Mouse (Mus musculus) CH12.LX (cell line): ENCODE results near the gene Spats2. TPM values are rescaled to one million over a fixed set of nuclear protein-coding genes. Genes with fewer than 3 reads are reported as not detected.

Experiments used
- DNase-seq: peaks from one replicate; pipeline ENCODE4 v3.0.0-alpha.2; 2013; ENCODE audit errors: extremely low read depth
- H3K27ac ChIP-seq: 2 replicates; pipeline ENCODE4 v1.5.1; 2012; ENCODE audit warnings: low read depth, mild to moderate bottlenecking, control low read depth, moderate library complexity; ENCODE audit not compliant: insufficient read depth
- H3K27me3 ChIP-seq: replicated peaks from 2 replicates; pipeline ENCODE3; 2012; ENCODE audit warnings: inconsistent platforms
- H3K36me3 ChIP-seq, 2 experiments: replicated peaks in 1 of 2; 2 replicates each; pipeline versions ENCODE3 to v1.6.1; 2012; ENCODE audit warnings: inconsistent platforms in 1 of 2, low read length in 1 of 2, mild to moderate bottlenecking in 1 of 2, mixed read lengths in 1 of 2, moderate library complexity in 1 of 2; ENCODE audit not compliant: control insufficient read depth in 1 of 2, insufficient read depth in 1 of 2
- H3K4me1 ChIP-seq, 2 experiments: 2 replicates each; pipeline ENCODE4 v1.6.1; 2012; ENCODE audit warnings: inconsistent platforms in 1 of 2, moderate library complexity in 1 of 2; ENCODE audit not compliant: insufficient read depth in 2 of 2, control insufficient read depth in 1 of 2
- H3K4me2 ChIP-seq: 2 replicates; pipeline ENCODE4 v1.6.1; 2012; ENCODE audit warnings: low read depth, mild to moderate bottlenecking, control low read depth; ENCODE audit not compliant: poor library complexity, insufficient read depth, severe bottlenecking
- H3K4me3 ChIP-seq, 3 experiments: fragments of 150-350 bp in 1 of 3; sonication (generic) in 1 of 3; replicated peaks in 1 of 3; 2 replicates each; pipeline versions ENCODE3 to v1.5.1; 2011 to 2012; ENCODE audit warnings: low read depth in 2 of 3, low read length in 2 of 3, mild to moderate bottlenecking in 2 of 3, moderate library complexity in 2 of 3, control low read depth in 1 of 3, improper control_type of control experiment in 1 of 3, inconsistent platforms in 1 of 3, mixed read lengths in 1 of 3; ENCODE audit not compliant: poor library complexity in 1 of 3
- H3K79me2 ChIP-seq: replicated peaks from 2 replicates; pipeline ENCODE4 v1.6.1; 2012; ENCODE audit warnings: mild to moderate bottlenecking, moderate library complexity; ENCODE audit not compliant: control insufficient read depth, poor library complexity, insufficient read depth, severe bottlenecking; ENCODE audit errors: extremely low read depth
- H3K9ac ChIP-seq: 2 replicates; pipeline ENCODE4 v1.6.1; 2012; ENCODE audit warnings: low read depth, mild to moderate bottlenecking, control low read depth, moderate library complexity; ENCODE audit not compliant: insufficient read depth
- H3K9me3 ChIP-seq: replicated peaks from 2 replicates; pipeline ENCODE3; 2012; ENCODE audit warnings: low read length, inconsistent platforms, mixed read lengths
- CHD2 ChIP-seq: IDR thresholded peaks from 2 replicates; pipeline ENCODE4 v1.6.1; 2011; ENCODE audit warnings: low read length, improper control_type of control experiment
- CTCF ChIP-seq, 2 experiments: IDR thresholded peaks in 1 of 2; conservative IDR thresholded peaks in 1 of 2; 2 replicates each; pipeline ENCODE4 v1.5.1; 2011 to 2012; ENCODE audit warnings: low read depth in 2 of 2, low read length in 2 of 2, improper control_type of control experiment in 1 of 2, inconsistent platforms in 1 of 2, mild to moderate bottlenecking in 1 of 2, moderate library complexity in 1 of 2
- E2F4 ChIP-seq: IDR thresholded peaks from 2 replicates; pipeline ENCODE4 v1.6.1; 2011; ENCODE audit warnings: low read depth, low read length, improper control_type of control experiment; ENCODE audit not compliant: insufficient replicate concordance
- EP300 ChIP-seq: IDR thresholded peaks from 2 replicates; pipeline ENCODE4 v1.6.1; 2011; ENCODE audit warnings: low read length, improper control_type of control experiment
- ETS1 ChIP-seq: conservative IDR thresholded peaks from 2 replicates; pipeline ENCODE4 v1.6.1; 2012; ENCODE audit warnings: low read depth, mild to moderate bottlenecking, inconsistent platforms, low read length, improper control_type of control experiment, moderate library complexity
- GABPA ChIP-seq: IDR thresholded peaks from 2 replicates; pipeline ENCODE4 v1.6.1; 2012; ENCODE audit warnings: low read depth, low read length, improper control_type of control experiment, inconsistent platforms; ENCODE audit not compliant: insufficient replicate concordance
- JUN ChIP-seq: IDR thresholded peaks from 2 replicates; pipeline ENCODE4 v1.6.1; 2011; ENCODE audit warnings: low read depth, mild to moderate bottlenecking, low read length, improper control_type of control experiment, moderate library complexity; ENCODE audit not compliant: insufficient read depth
- JUND ChIP-seq: conservative IDR thresholded peaks from 2 replicates; pipeline ENCODE4 v1.6.1; 2011; ENCODE audit warnings: low read depth, low read length, improper control_type of control experiment
- KAT2A ChIP-seq: IDR thresholded peaks from 2 replicates; pipeline ENCODE4 v1.6.1; 2012; ENCODE audit warnings: low read length, improper control_type of control experiment, inconsistent platforms; ENCODE audit not compliant: insufficient replicate concordance
- MAX ChIP-seq: IDR thresholded peaks from 2 replicates; pipeline ENCODE4 v1.6.1; 2011; ENCODE audit warnings: low read length, improper control_type of control experiment
- MXI1 ChIP-seq: IDR thresholded peaks from 2 replicates; pipeline ENCODE4 v1.6.1; 2011; ENCODE audit warnings: mild to moderate bottlenecking, low read depth, low read length, improper control_type of control experiment
- MYC ChIP-seq: IDR thresholded peaks from 2 replicates; pipeline ENCODE4 v1.6.1; 2011; ENCODE audit warnings: low read depth, mild to moderate bottlenecking, improper control_type of control experiment, low read length
- PAX5 ChIP-seq: IDR thresholded peaks from 2 replicates; pipeline ENCODE4 v1.6.1; 2012; ENCODE audit warnings: low read length, inconsistent platforms, mixed read lengths
- POLR2AphosphoS2 ChIP-seq: IDR thresholded peaks from 2 replicates; pipeline ENCODE4 v1.6.1; 2011; ENCODE audit warnings: low read depth, low read length, improper control_type of control experiment
- RAD21 ChIP-seq: IDR thresholded peaks from 2 replicates; pipeline ENCODE4 v1.6.1; 2011; ENCODE audit warnings: low read depth, mild to moderate bottlenecking, low read length, improper control_type of control experiment, moderate library complexity
- SIN3A ChIP-seq: IDR thresholded peaks from 2 replicates; pipeline ENCODE4 v1.6.1; 2012; ENCODE audit warnings: low read length, improper control_type of control experiment, inconsistent platforms
- TBP ChIP-seq: conservative IDR thresholded peaks from 2 replicates; pipeline ENCODE4 v1.6.1; 2011; ENCODE audit warnings: low read depth, low read length, improper control_type of control experiment
- TCF12 ChIP-seq: IDR thresholded peaks from 2 replicates; pipeline ENCODE4 v1.6.1; 2014; ENCODE audit warnings: low read depth, mild to moderate bottlenecking, inconsistent platforms, low read length, improper control_type of control experiment
- UBTF ChIP-seq: IDR thresholded peaks from 2 replicates; pipeline ENCODE4 v1.6.1; 2012; ENCODE audit warnings: low read depth, mild to moderate bottlenecking, inconsistent platforms, low read length, improper control_type of control experiment, moderate library complexity
- USF1 ChIP-seq: IDR thresholded peaks from 2 replicates; pipeline ENCODE4 v1.6.1; 2014; ENCODE audit warnings: low read depth, mild to moderate bottlenecking, inconsistent platforms, low read length, improper control_type of control experiment
- ZKSCAN1 ChIP-seq: IDR thresholded peaks from 2 replicates; pipeline ENCODE4 v1.6.1; 2012; ENCODE audit warnings: low read depth, inconsistent platforms, low read length, improper control_type of control experiment, borderline replicate concordance
- ZMIZ1 ChIP-seq: IDR thresholded peaks from 2 replicates; pipeline ENCODE4 v1.6.1; 2012; ENCODE audit warnings: low read depth, mild to moderate bottlenecking, inconsistent platforms, low read length, improper control_type of control experiment
- dilution Hi-C: fragments of 300-500 bp; cut with MboI; formaldehyde crosslinking; loops from 2 replicates; pipeline ENCODE4 v1.14.3; 2020; ENCODE audit warnings: low sequenced_read_pairs; ENCODE audit not compliant: extremely low pct_unique_long_range_greater_than_20kb, extremely low pct_ligation_motif_present
- in situ Hi-C: fragments of 300-500 bp; cut with MboI; formaldehyde crosslinking; loops from 3 replicates; pipeline ENCODE4 v1.14.3; 2019; ENCODE audit warnings: low sequenced_read_pairs, low pct_ligation_motif_present, low pct_unique_long_range_greater_than_20kb, mixed read lengths
- polyA plus RNA-seq: library from polyadenylated mRNA; unstranded; fragments of >175 nt; gene quantifications from 2 replicates; pipeline ENCODE4 v1.2.1, GENCODE M21; 2012; ENCODE audit warnings: low read depth; ENCODE audit not compliant: insufficient read length
- total RNA-seq, 2 experiments: library from RNA; depleted of rRNA; stranded (reverse); fragments of 300-350 nt in 1 of 2; fragments of >200 nt in 1 of 2; gene quantifications; 2 replicates each; pipeline ENCODE4 v1.2.3; 2012 to 2014

Gene Spats2
- total and polyA plus RNA-seq, 3 experiments, result 26.5 to 81.0 (median 68.3) TPM

- TF ChIP-seq ZMIZ1 (no peak), RAD21 (peak; percentile 62), EP300 (no peak), SIN3A (no peak), PAX5 (no peak), GABPA (no peak), JUND (no peak), POLR2AphosphoS2 (no peak), ETS1 (no peak), MXI1 (peak; percentile 62; the same call in 1 of the 2 replicates), ZKSCAN1 (no peak), E2F4 (no peak), KAT2A (no peak)
Observed at GRCm38 (mm10) chr15:99099139-99099556, 26.6 kb upstream of the Spats2 start (continued).

GRCm38 (mm10) chr15:99099984-99100383, 25.7 kb upstream of the Spats2 start:
- no peak overlapping the region for H3K9ac ChIP-seq
- in situ Hi-C loops (no loop called here), dilution Hi-C loops (no loop called here)
- peak; percentile 57 for DNase-seq
- H3K36me3 ChIP-seq, result peaks cover 0 to 18% of the 10 kb centered on the region in 2 experiments
- peak overlapping the region; percentile 60 for H3K4me2 ChIP-seq
- TF ChIP-seq CTCF (conservative IDR thresholded peaks at IDR 0.05 in 1 of 2, IDR thresholded peaks at IDR 0.05 in 1 of 2; ENCODE audit: low read depth in 2 of 2, low read length in 2 of 2), result peak in 1 of 2 experiments; percentile 50; a peak in 3 of 4 replicates
- 0 out of 2 replicates have a peak, but pooled peaks have one; percentile 15 for TF ChIP-seq TBP
- TF ChIP-seq UBTF, result no peak
- TF ChIP-seq USF1, result no peak
- 0 out of 2 replicates have a peak, but pooled peaks have one; percentile 74 for TF ChIP-seq MYC
- peak; percentile 63 for TF ChIP-seq MAX
- TF ChIP-seq JUN, result no peak
- no peak for TF ChIP-seq CHD2
- peak; percentile 19 for TF ChIP-seq RAD21
- no peak for TF ChIP-seq TCF12
- no peak overlapping the region for H3K27ac ChIP-seq
- no peaks in the 10 kb centered on the region for H3K27me3 ChIP-seq
- H3K79me2 ChIP-seq, result no peaks in the 10 kb centered on the region
- H3K4me3 ChIP-seq, result peak overlapping the region; percentile 46 to 64 (median 55)
- H3K4me1 ChIP-seq, result peaks cover 0 to 20% of the 10 kb centered on the region in 2 experiments; a peak in 2 of 4 replicates
- H3K9me3 ChIP-seq, result peaks cover 3% of the 10 kb centered on the region
